Mouse (Mus musculus): Measurements from ENCODE around the gene Ttll1. TPM values are rescaled to one million over a fixed set of nuclear protein-coding genes. Genes with fewer than 3 reads are reported as not detected.
A peak's percentile ranks its signal among the peaks of the same experiment; 100 is the strongest.

Gene Ttll1
- 30.9 and 32.6 TPM in 2 replicates for polyA plus RNA-seq (2016; fragmentation: Nextera tagmentation; extraction: Ambion mirVana)

GRCm38 (mm10) chr15:83510805-83511405 lies at the start of gene Ttll1:
Gene Ttll1 (minus strand): TSS chr15:83510893.
- 13% methylated on average over 41 of the region's 41 CpGs for WGBS
- Histone ChIP-seq H3K27me3 (replicated peaks; ENCODE audit: low read depth, poor library complexity, severe bottlenecking) (no peaks in the 10 kb centered on the region; the same call in 1 of the 2 replicates), H3K4me3 (peak within 1 kb of the TSS; percentile 64), H3K27ac (replicated peaks) (peak within 1 kb of the TSS; percentile 79), H3K9me3 (no peaks in the 10 kb centered on the region), H3K36me3 (replicated peaks) (peaks cover 3% of the 10 kb centered on the region; the same call in 1 of the 2 replicates), H3K4me1 (peaks cover 10% of the 10 kb centered on the region; the same call in 1 of the 2 replicates)
- peak; percentile 96 for DNase-seq (ENCODE audit: low spot score)

GRCm38 (mm10) chr15:83555161-83555974 lies 44.7 kb upstream of the Ttll1 start:
- under 1% methylated on average over 74 of the region's 74 CpGs for WGBS
- Histone ChIP-seq H3K27ac (replicated peaks) (peak overlapping the region; percentile 94), H3K4me1 (peaks cover 14% of the 10 kb centered on the region), H3K9me3 (no peaks in the 10 kb centered on the region), H3K36me3 (replicated peaks) (peaks cover 32% of the 10 kb centered on the region), H3K27me3 (replicated peaks; ENCODE audit: low read depth, poor library complexity, severe bottlenecking) (no peaks in the 10 kb centered on the region), H3K4me3 (peak overlapping the region; percentile 87)
- DNase-seq (ENCODE audit: low spot score) = peak; percentile 93

- H3K27ac ChIP-seq (replicated peaks) = no peak overlapping the region
- no peak for DNase-seq (ENCODE audit: low spot score)
- H3K27me3 ChIP-seq (replicated peaks; ENCODE audit: low read depth, poor library complexity, severe bottlenecking) = no peaks in the 10 kb centered on the region
- H3K4me3 ChIP-seq = no peak overlapping the region
- H3K9me3 ChIP-seq = no peaks in the 10 kb centered on the region
- H3K4me1 ChIP-seq = peaks cover 14% of the 10 kb centered on the region
- peaks cover 48% of the 10 kb centered on the region for H3K36me3 ChIP-seq (replicated peaks)
These were observed 43.1 kb upstream of the Ttll1 start for GRCm38 (mm10) chr15:83553831-83554230.

GRCm38 (mm10) chr15:83550137-83550536 lies 39.4 kb upstream of the Ttll1 start:
- WGBS = 87% methylated on average over 2 of the region's 2 CpGs
- Histone ChIP-seq H3K4me3 (no peak overlapping the region), H3K27ac (replicated peaks) (no peak overlapping the region), H3K27me3 (replicated peaks; ENCODE audit: low read depth, poor library complexity, severe bottlenecking) (no peaks in the 10 kb centered on the region), H3K4me1 (peaks cover 9% of the 10 kb centered on the region), H3K9me3 (no peaks in the 10 kb centered on the region), H3K36me3 (replicated peaks) (peaks cover 85% of the 10 kb centered on the region)
- no peak for DNase-seq (ENCODE audit: low spot score)

- 92% methylated on average over 8 of the region's 8 CpGs for WGBS
- DNase-seq (ENCODE audit: low spot score) = no peak
- peaks cover 77% of the 10 kb centered on the region for H3K36me3 ChIP-seq (replicated peaks)
These were observed 36.5 kb upstream of the Ttll1 start for GRCm38 (mm10) chr15:83547144-83547543.

GRCm38 (mm10) chr15:83546029-83546428 lies 35.3 kb upstream of the Ttll1 start:
- peaks cover 66% of the 10 kb centered on the region for H3K36me3 ChIP-seq (replicated peaks)
- no peaks in the 10 kb centered on the region for H3K9me3 ChIP-seq
- no peaks in the 10 kb centered on the region for H3K27me3 ChIP-seq (replicated peaks; ENCODE audit: low read depth, poor library complexity, severe bottlenecking)
- DNase-seq (ENCODE audit: low spot score) = no peak
- no peak overlapping the region for H3K4me3 ChIP-seq
- 95% methylated on average over 7 of the region's 7 CpGs for WGBS
- no peak overlapping the region for H3K27ac ChIP-seq (replicated peaks)
- H3K4me1 ChIP-seq = 0 out of 2 replicates have a peak, but pooled peaks cover 2% of the 10 kb centered on the region

More at GRCm38 (mm10) chr15:83547144-83547543, 36.5 kb upstream of the Ttll1 start:
- Histone ChIP-seq H3K9me3 (no peaks in the 10 kb centered on the region), H3K4me1 (0 out of 2 replicates have a peak, but pooled peaks cover 2% of the 10 kb centered on the region), H3K27ac (replicated peaks) (no peak overlapping the region), H3K4me3 (no peak overlapping the region), H3K27me3 (replicated peaks; ENCODE audit: low read depth, poor library complexity, severe bottlenecking) (no peaks in the 10 kb centered on the region)

GRCm38 (mm10) chr15:83541647-83542287 lies 31.1 kb upstream of the Ttll1 start:
- DNase-seq (ENCODE audit: low spot score) = no peak
- 85% methylated on average over 9 of the region's 9 CpGs for WGBS

GRCm38 (mm10) chr15:83539905-83540304 lies 29.2 kb upstream of the Ttll1 start:
- DNase-seq (ENCODE audit: low spot score) = no peak
- 0 out of 2 replicates have a peak, but pooled peaks cover 5% of the 10 kb centered on the region for H3K36me3 ChIP-seq (replicated peaks)
- no peak overlapping the region for H3K4me3 ChIP-seq
- no peaks in the 10 kb centered on the region for H3K9me3 ChIP-seq
- WGBS = 75% methylated on average over 4 of the region's 4 CpGs
- H3K4me1 ChIP-seq = 0 out of 2 replicates have a peak, but pooled peaks cover 10% of the 10 kb centered on the region
- no peaks in the 10 kb centered on the region for H3K27me3 ChIP-seq (replicated peaks; ENCODE audit: low read depth, poor library complexity, severe bottlenecking)
- H3K27ac ChIP-seq (replicated peaks) = no peak overlapping the region

More at GRCm38 (mm10) chr15:83541647-83542287, 31.1 kb upstream of the Ttll1 start:
- H3K36me3 ChIP-seq (replicated peaks) = peaks cover 23% of the 10 kb centered on the region
- no peak overlapping the region for H3K4me3 ChIP-seq
- H3K4me1 ChIP-seq = 0 out of 2 replicates have a peak, but pooled peaks cover 7% of the 10 kb centered on the region
- H3K27me3 ChIP-seq (replicated peaks; ENCODE audit: low read depth, poor library complexity, severe bottlenecking) = no peaks in the 10 kb centered on the region
- no peak overlapping the region for H3K27ac ChIP-seq (replicated peaks)
- H3K9me3 ChIP-seq = no peaks in the 10 kb centered on the region

GRCm38 (mm10) chr15:83538855-83539254 lies 28.2 kb upstream of the Ttll1 start:
- peaks cover 11% of the 10 kb centered on the region; the same call in 1 of the 2 replicates for H3K4me1 ChIP-seq

GRCm38 (mm10) chr15:83535890-83536231 lies 25.2 kb upstream of the Ttll1 start:
- Histone ChIP-seq H3K9me3 (no peaks in the 10 kb centered on the region), H3K36me3 (replicated peaks) (no peaks in the 10 kb centered on the region), H3K27me3 (replicated peaks; ENCODE audit: low read depth, poor library complexity, severe bottlenecking) (0 out of 2 replicates have a peak, but pooled peaks cover 5% of the 10 kb centered on the region), H3K27ac (replicated peaks) (no peak overlapping the region), H3K4me3 (no peak overlapping the region), H3K4me1 (peaks cover 13% of the 10 kb centered on the region; the same call in 1 of the 2 replicates)
- WGBS = 90% methylated on average over 6 of the region's 6 CpGs
- DNase-seq (ENCODE audit: low spot score) = no peak

More at GRCm38 (mm10) chr15:83538855-83539254, 28.2 kb upstream of the Ttll1 start:
- Histone ChIP-seq H3K36me3 (replicated peaks) (no peaks in the 10 kb centered on the region), H3K9me3 (no peaks in the 10 kb centered on the region), H3K27ac (replicated peaks) (no peak overlapping the region), H3K27me3 (replicated peaks; ENCODE audit: low read depth, poor library complexity, severe bottlenecking) (no peaks in the 10 kb centered on the region), H3K4me3 (no peak overlapping the region)
- 94% methylated on average over 2 of the region's 2 CpGs for WGBS
- no peak for DNase-seq (ENCODE audit: low spot score)

GRCm38 (mm10) chr15:83534960-83535889 lies 24.5 kb upstream of the Ttll1 start:
- Histone ChIP-seq H3K4me1 (peaks cover 13% of the 10 kb centered on the region; the same call in 1 of the 2 replicates), H3K27ac (replicated peaks) (no peak overlapping the region), H3K36me3 (replicated peaks) (no peaks in the 10 kb centered on the region), H3K27me3 (replicated peaks; ENCODE audit: low read depth, poor library complexity, severe bottlenecking) (peaks cover 8% of the 10 kb centered on the region; the same call in 1 of the 2 replicates), H3K4me3 (no peak overlapping the region), H3K9me3 (no peaks in the 10 kb centered on the region)
- DNase-seq (ENCODE audit: low spot score) = no peak
- WGBS = 76% methylated on average over 17 of the region's 17 CpGs
